Mouse (Mus musculus) left cerebral cortex, adult 6 months (tissue): Measurements from ENCODE around the gene Zfp973. TPM values are rescaled to one million over a fixed set of nuclear protein-coding genes. Genes with fewer than 3 reads are reported as not detected.

Source experiments
- long read RNA-seq, 2 experiments: library from polyadenylated mRNA; unstranded; transcript quantifications; one replicate each; pipeline ENCODE4 v2.0.0; 2019 to 2020
- polyA plus RNA-seq: library from polyadenylated mRNA; unstranded; fragments of <200 nt; fragmentation: Nextera tagmentation; gene quantifications from 2 replicates; pipeline ENCODE4 v1.2.3, GENCODE M21; 2021

Gene Zfp973
- 10.0 and 11.8 TPM in 2 replicates for polyA plus RNA-seq
- long read RNA-seq, experiment 1, transcript Zfp973-202 (3 exons, 1,271 nt), result major isoform, 25 of 77 reads
- long read RNA-seq, experiment 1, partial matches to known transcripts, result 21 of 77 reads
- long read RNA-seq, experiment 1, other reads (novel, unspliced or antisense), result 31 of 77 reads
- long read RNA-seq, experiment 2, partial matches to known transcripts, result 0 of 10 reads
- long read RNA-seq, experiment 2, other reads (novel, unspliced or antisense), result 7 of 10 reads

GRCm38 (mm10) chr2:176670222-176670621 is at the start of gene Zfp973:
Gene Zfp973, plus strand, starts transcription at chr2:176670522.

GRCm38 (mm10) chr2:176636244-176636643 is 34.1 kb upstream of the Zfp973 start, which contains the start of gene Gm14308:
Gene Gm14308, minus strand, starts transcription at chr2:176636344.

GRCm38 (mm10) chr2:176708051-176708450 is 37.7 kb downstream of the Zfp973 start, which contains the start of gene Gm14305:
Gene Gm14305, plus strand, starts transcription at chr2:176708328.

Other genes with a start within 250 kb of the Zfp973 start
- 12.6 and 18.1 TPM in 2 replicates for gene Gm14435, start 246.9 kb upstream of the Zfp973 start, polyA plus RNA-seq
- gene Gm14434, start 183.7 kb upstream of the Zfp973 start, polyA plus RNA-seq, result 25.4 and 43.6 TPM in 2 replicates
- gene Zfp967, start 149.5 kb upstream of the Zfp973 start, polyA plus RNA-seq, result not detected in 2 replicates
- 39.2 and 46.9 TPM in 2 replicates for gene Gm14308, start 34.2 kb upstream of the Zfp973 start, polyA plus RNA-seq
- gene Gm14305, start 37.8 kb downstream of the Zfp973 start, polyA plus RNA-seq, result 48.0 and 62.3 TPM in 2 replicates
- 56.3 and 70.8 TPM in 2 replicates for gene Gm14295, start 128.1 kb downstream of the Zfp973 start, polyA plus RNA-seq
- not detected in 2 replicates for gene Gm14408, start 160.6 kb downstream of the Zfp973 start, polyA plus RNA-seq